Mouse (Mus musculus): Measurements from ENCODE around the gene Gm3072. TPM values are rescaled to one million over a fixed set of nuclear protein-coding genes. Genes with fewer than 3 reads are reported as not detected.

The Gm3072 gene
- polyA plus RNA-seq, 1 experiment from 2014 or later: not detected

Other genes starting within 250 kb of the Gm3072 start
- not detected in 2 replicates for gene Gm7945, start 238.2 kb downstream of the Gm3072 start, polyA plus RNA-seq (2014; fragmentation: Nextera tagmentation; extraction: Ambion mirVana)
- gene Gm6482, start 216.3 kb downstream of the Gm3072 start, polyA plus RNA-seq (2014; fragmentation: Nextera tagmentation; extraction: Ambion mirVana): not detected in 2 replicates
- gene Gm7954, start 171.1 kb downstream of the Gm3072 start, polyA plus RNA-seq (2014; fragmentation: Nextera tagmentation; extraction: Ambion mirVana): not detected in 2 replicates
- gene Gm3486, start 135.1 kb downstream of the Gm3072 start, polyA plus RNA-seq (2014; fragmentation: Nextera tagmentation; extraction: Ambion mirVana): not detected in 2 replicates
- not detected in 2 replicates for gene Gm7970, start 69.0 kb downstream of the Gm3072 start, polyA plus RNA-seq (2014; fragmentation: Nextera tagmentation; extraction: Ambion mirVana)
- gene 1700049E17Rik2, start 51.4 kb downstream of the Gm3072 start, polyA plus RNA-seq (2014; fragmentation: Nextera tagmentation; extraction: Ambion mirVana): not detected in 2 replicates
- not detected in 2 replicates for gene Gm3676, start 21.9 kb upstream of the Gm3072 start, polyA plus RNA-seq (2014; fragmentation: Nextera tagmentation; extraction: Ambion mirVana)
- gene Gm8068, start 77.3 kb upstream of the Gm3072 start, polyA plus RNA-seq (2014; fragmentation: Nextera tagmentation; extraction: Ambion mirVana): not detected in 2 replicates
- gene Gm7929, start 126.0 kb upstream of the Gm3072 start, polyA plus RNA-seq (2014; fragmentation: Nextera tagmentation; extraction: Ambion mirVana): not detected in 2 replicates
- not detected in 2 replicates for gene Gm47189, start 147.8 kb upstream of the Gm3072 start, polyA plus RNA-seq (2014; fragmentation: Nextera tagmentation; extraction: Ambion mirVana)